Mouse (Mus musculus) cerebellum, postnatal 10 days (tissue): ENCODE results near the gene Polr3gl.

Source experiments
- DNase-seq, 2 experiments: peaks; one replicate each; pipeline ENCODE4 v3.0.0; 2021; ENCODE audit warnings: mixed read lengths in 2 of 2

Gene Polr3gl

DNA sequence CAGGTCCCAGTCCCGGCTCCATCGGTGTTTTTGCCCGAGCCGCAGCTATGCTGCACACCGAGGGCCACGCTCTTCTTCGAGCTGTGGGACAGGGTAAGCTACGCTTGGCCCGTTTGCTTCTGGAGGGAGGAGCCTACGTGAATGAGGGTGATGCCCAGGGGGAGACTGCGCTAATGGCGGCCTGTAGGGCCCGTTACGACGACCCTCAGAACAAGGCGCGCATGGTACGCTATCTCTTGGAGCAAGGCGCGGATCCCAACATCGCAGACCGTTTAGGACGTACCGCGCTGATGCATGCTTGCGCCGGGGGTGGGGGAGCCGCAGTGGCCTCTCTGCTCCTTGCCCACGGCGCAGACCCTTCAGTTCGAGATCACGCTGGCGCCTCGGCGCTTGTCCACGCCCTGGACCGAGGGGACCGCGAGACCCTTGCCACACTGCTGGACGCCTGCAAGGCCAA lies 3.5 kb upstream of the Polr3gl start:
- DNase-seq: peak; percentile 54 to 68

DNA sequence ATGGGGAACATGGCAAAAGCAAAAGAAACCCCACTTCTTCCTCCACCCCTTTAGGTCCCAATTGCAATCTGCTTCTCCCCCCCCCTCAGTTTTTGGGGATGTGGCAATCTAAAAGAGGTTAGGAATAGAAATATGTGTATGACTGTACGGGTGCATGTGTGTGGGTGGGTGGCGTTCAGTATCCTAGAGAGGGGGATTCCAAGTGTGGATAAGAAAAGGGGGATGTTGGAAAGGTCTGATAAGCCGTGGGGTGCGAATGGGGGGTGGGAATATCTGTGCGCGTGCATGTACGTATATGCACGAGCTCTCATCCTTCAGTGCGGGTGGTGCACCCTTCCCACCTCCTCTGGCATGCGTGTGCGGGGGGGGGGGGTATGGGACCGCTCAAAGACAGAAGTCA lies 2.9 kb upstream of the Polr3gl start:
- DNase-seq: peak; percentile 48 to 55

DNA sequence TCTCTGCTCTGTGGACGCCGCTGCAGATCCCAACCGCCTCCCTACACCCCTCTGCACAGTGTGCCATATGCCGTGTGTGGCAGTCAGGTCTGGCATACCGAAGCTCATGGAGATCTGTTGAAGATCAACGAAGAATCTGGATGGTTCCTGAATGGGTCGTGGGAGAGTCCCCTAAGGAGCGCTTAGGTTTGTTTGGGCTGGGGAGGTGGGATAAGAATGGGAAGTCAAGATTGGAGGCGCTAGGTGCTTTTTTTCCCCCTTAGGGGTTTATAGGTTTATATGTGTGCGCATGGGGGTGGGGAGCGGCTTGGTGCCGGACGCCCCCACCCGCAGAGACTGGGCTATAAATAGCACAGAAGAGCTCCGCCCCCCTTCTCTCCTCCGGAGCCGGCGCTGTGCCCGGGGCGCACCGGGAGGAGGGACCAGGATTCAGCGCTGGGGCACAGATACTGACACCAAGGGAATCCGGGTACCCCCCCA lies 2.3 kb upstream of the Polr3gl start, which contains the start of gene Ankrd34a:
Gene Ankrd34a (plus strand): TSS at position 409 of the 480 bp plus-strand sequence.
- DNase-seq: peak; percentile 88

DNA sequence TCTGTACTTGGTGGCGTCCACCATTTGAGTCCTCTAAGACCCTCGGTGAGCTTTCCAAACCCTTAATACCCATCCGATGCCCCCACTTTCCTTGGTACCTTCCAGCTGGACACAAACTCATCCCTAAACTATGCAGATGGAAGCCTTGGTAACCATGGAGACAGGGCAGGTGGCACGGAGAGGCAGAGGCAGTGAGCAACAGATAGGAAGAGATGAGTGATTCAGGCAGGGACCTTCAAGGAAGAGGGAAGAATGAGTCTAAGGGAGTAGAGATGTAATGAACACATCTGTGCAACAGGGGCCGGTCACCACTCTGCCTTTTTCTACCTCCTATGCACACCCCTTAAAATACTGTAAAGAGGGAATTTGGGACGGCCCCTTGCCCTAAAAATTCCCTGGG lies 1.7 kb upstream of the Polr3gl start:
- peak; percentile 57 to 65 for DNase-seq

DNA sequence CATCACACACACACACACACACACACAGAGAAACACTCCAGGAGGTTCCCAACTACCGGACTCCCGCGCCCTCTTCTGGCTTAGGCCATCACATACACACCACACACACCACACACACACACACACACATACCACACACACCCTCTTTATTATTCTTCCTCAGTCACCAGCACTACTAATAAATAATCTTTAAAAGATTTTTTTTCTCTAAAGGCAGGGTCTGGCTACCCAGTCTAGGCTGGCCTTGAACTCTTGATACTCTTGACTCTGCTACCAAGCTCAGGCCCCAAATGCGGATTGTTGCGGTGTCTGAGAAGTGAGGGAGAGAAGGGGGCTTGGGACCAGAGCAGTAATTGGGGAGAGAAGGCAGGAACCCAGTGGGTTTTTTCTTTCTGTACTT lies 870 bp upstream of the Polr3gl start:
- DNase-seq: peak in 1 of 2 experiments; percentile 49

DNA sequence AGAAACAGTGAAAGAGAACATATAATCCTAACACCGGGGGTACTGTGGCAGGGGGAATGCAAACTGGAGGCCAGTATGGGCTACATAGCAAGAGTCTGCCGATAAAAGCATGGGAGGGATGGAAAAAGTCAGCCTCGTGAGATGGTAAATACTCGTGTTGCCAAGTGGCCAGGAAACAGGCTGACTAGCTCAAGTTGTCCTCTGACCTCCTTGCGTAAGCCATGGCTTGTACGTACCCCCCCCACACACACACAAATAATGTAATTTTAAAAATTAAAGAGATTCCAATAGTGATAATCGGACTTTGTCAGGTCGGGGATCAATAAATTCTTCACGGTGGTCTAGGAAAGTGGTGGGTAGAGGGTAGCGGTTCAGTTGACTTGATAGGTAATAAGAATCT lies 607 bp downstream of the Polr3gl start:
- DNase-seq: peak in 1 of 2 experiments; percentile 62

DNA sequence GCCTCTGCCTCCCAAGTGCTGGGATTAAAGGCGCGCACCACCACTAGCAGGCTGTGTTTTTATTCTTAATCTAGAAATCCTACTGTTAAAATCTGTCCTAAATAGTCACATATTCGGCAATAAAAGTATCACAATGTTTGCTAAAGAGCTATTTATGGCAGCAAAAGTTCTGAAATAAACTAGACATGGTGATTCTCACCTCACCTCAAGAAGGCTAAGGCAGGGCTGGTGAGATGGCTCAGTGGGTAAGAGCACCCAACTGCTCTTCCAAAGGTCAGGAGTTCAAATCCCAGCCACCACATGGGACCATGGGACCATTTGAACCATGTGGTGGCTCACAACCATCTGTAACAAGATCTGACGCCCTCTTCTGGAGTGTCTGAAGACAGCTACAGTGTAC lies 3.3 kb downstream of the Polr3gl start:
- DNase-seq: no peak

DNA sequence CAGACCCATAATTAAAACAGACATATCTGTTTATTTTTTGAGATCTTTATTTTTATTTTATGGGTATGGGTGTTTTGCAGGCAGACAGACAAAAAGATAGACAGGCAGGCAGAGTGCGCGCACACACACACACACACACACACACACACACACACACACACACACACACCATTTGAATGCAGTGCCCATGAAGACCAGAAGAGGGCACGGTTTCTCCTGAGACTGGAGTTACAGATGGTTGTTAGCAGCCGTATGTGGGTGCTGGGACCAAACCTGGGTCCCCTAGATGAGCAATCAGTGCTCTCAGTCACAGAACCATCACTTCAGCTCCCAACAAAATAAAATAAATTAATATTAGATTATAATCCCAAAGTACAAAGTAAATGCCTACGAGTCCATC lies 10.6 kb downstream of the Polr3gl start:
- DNase-seq: no peak

DNA sequence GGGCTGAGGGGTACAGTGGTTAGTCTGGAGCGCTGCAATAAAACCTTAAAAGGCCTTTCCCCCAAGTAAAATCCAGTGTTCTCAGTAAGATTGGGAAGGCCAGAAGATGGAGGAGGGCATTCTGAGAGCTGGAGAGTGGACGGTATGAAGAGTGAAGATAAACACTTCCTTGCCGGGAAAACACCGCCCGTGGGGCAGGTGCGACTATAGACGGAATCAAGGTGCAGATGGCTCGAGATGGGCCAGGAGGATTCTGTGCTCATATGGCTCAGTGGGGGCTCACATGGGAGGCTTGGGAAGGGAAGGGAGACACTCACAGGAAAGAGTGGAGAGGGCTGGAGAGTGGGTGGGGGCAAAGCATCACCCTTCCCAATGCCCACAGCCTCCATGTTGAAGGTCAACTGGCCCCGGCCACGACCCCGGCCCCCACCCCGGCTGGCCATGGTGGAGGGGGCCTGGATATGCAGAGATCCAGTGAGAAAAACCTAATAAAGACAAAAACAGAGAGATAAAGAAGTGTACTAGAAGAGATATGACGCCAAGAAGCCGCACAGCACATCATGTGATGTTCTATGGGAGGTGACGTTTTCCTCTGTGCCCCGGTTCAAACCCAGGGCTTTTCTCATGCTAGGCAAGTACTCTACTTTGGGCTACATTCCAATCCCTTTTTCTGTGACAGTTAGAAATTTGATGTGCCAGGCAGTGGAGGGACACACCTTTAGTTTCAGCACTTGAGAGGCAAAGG lies 12.0 kb downstream of the Polr3gl start:
- no peak for DNase-seq

DNA sequence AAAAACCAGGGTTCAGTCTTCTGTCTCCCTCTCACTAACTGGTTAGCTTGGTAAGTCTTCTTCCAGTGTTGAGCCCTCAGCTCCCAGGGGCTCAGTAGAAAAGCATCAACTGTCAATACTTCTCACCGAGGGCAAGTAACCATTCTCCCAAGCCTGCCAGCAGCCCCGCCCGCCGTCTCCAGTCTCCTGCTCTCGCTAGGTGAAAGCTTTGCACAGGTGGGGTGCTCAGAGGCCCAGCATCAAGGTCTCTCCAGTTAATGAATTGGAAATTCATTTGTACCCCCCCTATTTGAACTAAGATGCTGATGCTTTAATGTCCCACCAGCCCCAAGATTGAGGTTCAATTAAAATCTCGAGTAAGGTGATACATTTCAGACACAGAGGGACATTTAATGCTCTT lies 12.8 kb downstream of the Polr3gl start:
- DNase-seq: no peak

DNA sequence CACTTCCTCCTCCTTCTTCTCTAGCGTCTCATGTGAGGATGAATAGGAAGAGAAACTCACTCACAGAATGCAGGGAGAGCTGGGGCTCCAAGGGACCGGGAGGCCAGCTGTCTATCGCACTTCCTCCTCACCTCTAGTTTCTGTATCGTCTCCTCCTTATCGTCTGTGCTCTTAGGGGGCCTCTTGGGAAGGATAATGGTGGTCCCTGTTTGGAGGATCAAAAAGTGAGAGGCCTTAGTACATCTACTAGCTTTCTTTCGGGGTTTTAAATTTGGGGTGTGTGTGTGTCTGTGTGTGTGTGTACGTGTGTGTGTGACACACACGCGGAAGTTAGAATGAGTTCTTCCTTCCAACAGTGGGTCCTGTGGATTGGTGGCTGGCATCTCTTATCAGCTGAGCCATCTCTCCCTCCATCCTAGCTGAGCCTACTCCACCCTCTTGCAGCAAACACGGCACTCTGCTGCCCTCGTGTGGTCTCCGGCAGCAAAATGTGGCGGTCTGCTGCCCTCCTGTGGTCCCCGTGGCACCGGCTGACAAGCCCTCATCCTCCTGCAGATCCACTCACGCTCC lies 14.0 kb downstream of the Polr3gl start:
- DNase-seq: peak; percentile 95 to 96

DNA sequence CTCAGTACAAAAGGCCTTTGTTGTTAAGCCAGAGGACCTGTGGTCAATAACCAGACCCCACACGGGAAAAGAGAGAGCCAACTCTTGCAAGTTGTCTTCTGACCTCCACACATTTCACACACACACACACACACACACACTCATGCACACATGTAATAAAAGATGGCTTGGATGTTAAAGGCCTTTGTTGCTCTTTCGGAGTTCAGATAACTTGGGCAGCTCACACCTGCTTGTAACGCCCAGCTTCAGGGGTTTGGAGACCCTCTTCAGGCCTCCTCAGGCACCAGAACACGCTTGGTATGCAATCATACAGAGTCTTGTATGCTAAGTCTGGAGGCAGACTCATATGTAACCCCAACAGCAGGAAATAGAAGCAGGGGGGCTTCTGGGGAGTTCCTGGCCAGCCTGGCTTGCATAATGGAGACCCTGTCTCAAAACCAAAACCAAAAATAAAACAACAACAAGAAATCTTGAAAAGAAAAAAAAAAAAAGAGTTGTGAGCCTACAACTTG lies 14.7 kb downstream of the Polr3gl start:
- no peak for DNase-seq

DNA sequence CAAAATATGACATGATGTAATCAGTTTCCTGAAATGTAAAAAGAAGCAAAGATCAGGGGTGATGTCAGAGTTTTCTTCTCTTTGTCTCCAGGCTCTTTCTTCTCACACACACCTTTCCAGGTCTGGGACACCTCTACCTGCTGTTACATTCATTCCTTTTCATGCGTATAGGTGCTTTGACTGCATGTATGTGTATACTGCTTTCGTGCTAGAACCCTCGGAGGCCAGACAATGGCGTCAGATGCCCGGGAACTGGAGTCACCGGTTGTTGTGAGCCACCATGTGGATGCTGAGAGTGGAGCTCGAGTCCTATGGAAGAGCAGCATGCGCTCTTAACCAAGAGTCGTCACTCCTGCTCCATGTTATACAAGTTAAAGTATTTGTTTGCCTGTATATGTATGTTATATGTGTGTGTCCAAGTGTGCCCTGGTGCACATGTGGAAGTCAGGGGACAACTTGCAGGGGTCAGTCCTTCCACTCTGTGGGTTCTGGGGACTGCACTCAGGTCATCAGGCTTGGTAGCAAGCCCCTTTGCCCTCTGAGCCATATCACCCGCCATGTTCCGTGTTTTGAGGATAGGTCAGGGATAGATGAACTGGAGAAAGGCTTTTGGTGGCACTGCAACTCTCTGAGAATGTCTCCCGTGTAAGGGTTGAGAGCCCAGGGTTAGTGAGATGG lies 15.3 kb downstream of the Polr3gl start:
- DNase-seq: no peak

DNA sequence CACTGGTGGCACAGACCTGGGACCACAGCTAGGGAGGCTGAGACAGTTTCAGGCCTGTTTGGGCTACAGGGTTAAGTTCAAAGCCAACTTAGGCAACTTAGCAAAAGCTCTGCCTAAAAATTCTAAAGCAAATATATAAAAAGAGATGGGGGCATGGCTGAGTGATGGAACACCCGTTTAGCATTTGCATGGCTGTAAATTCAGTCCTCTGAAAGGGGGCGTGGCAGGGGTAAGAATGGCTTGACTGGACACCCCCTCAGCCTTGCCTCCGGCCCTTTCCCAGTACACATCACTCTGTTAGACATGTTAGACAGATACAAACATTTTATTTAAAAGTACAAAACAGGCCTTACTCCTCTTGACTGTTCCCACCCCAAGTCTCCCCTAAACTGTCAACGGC lies 16.4 kb downstream of the Polr3gl start:
- no peak for DNase-seq

DNA sequence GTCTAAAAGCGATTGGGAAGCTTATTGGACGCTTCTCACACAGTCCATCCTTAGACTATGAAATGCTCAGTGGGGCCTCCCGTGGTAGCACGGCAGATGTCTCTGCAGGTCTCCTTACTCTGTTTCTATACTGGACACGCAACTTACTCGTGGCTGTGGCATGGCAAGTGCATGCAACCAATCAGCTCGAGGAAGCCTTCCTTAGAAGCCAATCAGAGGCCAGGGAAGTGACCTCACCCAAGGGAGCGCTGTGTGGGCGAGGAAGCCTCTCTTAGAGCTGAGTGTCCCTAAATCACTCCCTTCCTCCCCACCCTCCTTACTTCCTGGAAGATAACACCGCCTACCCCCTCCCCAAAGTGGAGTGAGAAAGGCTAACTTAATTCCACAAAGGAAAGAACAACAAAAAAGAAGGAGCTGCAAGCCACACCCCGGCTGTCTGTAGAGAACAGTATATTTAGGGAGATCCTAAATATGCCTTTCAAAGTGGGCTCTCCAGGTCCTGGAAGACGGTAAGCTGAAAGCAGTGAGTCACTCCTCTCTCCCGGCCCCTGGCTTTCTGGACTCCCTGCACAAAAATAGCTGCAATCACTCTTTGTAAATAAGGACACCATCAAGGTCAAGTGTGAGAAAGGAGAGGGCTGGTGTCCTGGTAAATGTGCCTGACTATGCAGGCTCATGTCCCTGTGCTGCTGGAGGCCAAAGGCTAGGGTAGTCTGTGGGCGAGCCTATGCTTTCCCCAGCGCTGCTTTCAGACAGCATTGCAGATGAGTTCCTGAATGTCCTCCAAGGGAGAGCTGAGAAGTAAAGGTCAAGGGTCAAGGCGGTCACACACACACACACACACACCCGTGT lies 17.1 kb downstream of the Polr3gl start, which contains the start of gene Gm16253:
Gene Gm16253 (plus strand): TSS at position 295 of the 852 bp plus-strand sequence.
- DNase-seq: peak; percentile 86 to 88

DNA sequence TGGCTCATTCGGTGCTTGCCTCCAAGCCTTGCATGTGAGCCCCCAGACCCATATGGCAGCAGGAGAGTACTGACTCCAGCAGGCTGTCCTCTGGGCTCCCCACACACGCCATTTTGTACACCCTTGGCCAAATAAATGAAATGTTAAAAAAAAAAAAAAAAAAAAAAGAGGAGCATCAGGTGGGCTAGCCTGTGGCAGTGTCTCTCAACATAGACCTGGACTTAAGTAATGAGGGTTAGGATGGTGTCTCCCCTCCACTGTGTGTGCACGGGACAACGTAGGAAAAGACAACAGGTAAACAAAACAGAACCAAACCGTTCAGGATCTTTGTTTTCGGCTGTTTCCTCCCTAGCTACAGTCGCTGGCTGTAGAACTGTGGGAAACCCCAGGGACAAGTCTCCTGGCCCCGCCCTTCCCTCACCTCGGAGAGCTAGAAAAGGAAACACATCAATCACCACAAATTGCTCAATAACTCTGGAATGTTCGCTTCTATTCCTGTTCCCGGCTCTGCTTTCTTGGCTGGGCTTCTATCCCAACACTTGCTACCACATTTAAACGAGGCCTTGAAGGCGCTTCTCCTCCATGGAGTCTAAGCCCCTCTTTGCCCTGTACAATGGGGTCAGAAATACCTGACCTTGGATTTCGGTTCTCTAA lies 17.8 kb downstream of the Polr3gl start:
- DNase-seq: no peak

DNA sequence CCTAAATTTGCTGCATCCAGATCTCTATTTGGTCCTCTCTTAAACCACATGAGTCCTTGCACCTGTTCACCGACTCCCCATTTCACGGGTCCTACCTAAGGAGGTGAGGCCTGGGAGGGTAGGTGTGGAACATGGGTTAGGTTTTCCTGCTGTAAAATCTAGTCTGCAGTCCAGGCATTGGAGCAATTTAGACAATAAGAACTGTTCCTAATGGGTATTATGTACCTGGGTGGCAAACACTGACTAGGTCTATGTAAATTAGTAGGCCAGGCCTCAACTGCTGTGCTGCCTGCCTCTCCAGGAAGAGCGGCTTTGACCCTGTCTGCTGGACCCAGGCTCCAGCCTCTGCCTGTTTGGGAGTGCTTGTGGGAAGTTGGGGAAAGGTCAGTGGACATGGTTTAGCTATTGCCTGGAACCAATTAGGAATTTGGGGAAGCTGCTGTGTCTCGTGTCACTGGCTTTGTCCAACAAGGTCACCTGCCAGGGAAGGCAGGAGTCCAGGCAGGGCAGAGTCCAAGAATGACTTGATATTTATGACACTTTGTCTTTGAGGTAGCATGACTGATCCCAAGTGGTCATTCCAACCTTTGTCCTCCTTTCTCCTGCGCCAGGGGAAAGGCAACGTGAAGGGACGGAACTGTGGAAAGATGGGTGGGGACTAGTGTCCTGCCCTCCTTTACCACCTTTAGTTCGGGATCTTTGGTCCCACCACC lies 18.6 kb downstream of the Polr3gl start:
- DNase-seq: no peak

DNA sequence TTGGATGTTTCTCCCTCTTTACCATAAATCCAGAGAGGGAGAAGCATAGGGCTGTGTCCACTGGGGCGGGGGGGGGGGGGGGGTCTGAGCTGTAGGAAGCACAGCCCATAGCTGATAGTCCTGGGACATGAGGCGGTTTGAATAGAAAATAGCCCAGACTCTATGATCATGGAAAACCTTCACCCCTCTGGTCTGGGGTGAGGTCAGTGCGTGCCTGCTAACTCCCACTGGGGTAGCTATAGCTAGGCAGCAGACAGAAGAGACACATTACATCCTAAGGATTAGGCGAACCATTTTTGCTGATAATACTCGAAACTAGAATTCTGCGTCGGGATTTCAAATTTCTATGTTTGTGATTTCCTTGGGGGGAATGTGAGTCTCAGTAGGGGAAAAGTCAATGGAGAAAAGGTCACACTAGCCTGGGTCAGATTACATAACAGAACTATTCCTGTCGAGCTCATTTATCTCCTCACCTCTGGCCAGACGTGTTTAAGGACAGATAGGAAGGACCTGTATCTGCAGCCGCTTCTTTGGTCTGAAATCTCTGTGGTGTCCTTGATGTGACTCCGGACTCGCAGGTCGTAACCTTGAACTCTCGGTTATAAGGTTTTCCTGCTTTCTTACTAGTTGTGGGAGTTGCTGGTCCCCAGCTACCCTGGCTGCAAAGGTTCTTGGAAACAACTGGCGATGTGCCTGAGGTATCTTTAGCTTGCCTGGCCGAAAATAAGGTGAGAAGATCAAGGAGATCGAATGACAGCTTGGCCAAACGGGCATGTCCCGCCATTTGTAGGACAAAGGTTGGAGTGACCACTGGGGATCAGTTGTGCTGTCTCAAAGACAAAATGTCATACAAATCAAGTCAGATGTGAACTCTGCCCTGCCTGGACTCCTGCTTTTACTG lies 20.1 kb downstream of the Polr3gl start:
- no peak for DNase-seq

DNA sequence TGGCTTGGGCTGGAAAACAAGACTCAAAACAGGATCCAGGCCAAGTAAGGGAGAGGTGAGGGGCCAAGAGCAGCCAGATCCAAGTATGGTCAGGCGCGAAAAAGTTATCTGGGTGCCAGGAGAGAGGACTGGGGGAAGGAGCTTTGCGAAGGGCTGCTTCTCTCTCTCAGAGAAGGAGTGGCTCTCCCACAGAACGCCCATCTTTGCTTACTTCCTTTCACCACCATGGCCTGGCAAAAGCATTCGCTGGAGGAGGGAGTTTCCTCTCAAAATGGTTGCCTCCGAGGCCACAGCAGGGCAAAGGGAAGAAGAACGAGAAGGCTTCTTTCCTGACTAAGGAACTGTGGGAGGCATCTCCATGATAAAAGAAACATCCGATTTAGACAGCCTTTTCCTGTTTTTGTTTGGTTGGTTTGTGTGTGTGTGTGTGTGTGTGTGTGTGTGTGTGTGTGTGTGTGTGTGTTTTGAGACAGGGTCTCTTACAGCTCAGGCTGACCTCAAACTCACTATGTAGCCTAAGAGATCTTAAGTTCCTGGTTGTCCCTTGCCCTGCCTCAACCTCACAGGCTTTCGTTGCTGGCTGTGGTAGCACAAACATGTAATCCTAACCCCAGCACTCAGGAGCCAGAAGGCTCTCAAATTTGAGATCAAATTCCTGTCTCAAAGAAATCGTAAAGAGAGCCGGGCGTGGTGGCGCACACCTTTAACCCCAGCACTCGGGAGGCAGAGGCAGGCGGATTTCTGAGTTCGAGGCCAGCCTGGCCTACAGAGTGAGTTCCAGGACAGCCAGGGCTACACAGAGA lies 21.9 kb downstream of the Polr3gl start:
- no peak for DNase-seq
